Mouse (Mus musculus): ENCODE measurements around the gene Aloxe3. TPM values are rescaled to one million over a fixed set of nuclear protein-coding genes. Genes with fewer than 3 reads are reported as not detected.

Aloxe3 gene
- polyA plus RNA-seq, 1 experiment = 0.14 TPM

DNA sequence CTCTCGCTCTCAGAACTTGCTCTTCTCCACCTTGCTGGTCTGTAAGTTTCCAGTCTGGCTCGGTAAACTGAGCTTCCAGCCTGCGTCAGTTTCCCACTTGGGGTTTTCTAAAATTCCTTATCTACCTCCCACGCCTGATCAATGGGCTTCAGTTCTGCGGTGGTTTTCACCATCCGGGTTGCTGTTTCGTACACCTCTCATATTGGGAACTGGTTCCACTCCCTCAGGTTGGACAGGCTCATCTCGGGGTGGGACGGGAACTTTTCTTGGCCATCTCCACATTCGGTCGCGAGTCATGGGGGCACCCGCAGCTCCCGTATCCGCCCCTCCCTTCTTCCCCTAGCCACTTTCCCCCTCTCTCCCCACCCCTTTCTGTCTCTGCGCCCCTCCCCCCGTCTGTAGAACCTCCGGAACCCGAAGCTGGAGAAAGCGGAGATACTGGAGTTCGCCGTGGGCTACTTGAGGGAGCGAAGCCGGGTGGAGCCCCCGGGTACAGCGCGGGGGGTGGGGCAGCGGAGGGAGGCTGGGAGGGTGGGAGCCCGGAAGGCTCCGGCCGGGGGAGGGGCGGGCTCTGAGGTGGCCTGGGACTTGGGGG lies 3.9 kb upstream of the Aloxe3 start:
- Histone ChIP-seq H3K4me3 (ENCODE audit: insufficient read depth, poor library complexity, severe bottlenecking) (peak overlapping the region; percentile 48), H3ac (ENCODE audit: control insufficient read depth, insufficient read length, low read depth) (peak overlapping the region; percentile 83), H3K27me3 (ENCODE audit: control insufficient read depth, insufficient read depth, insufficient read length) (no peaks in the 10 kb centered on the region), H3K79me3 (ENCODE audit: low read depth) (no peaks in the 10 kb centered on the region), H3K79me2 (ENCODE audit: control insufficient read depth, insufficient read depth) (no peaks in the 10 kb centered on the region), H3K36me3 (ENCODE audit: control insufficient read depth, insufficient read depth) (no peaks in the 10 kb centered on the region)
- TF ChIP-seq MYOG (IDR thresholded peaks at IDR 0.05; ENCODE audit: control insufficient read depth, extremely low read depth, insufficient read length) (no peak), CEBPB (IDR thresholded peaks at IDR 0.05; ENCODE audit: low read depth) (no peak), CTCF (IDR thresholded peaks at IDR 0.05; ENCODE audit: control insufficient read depth, insufficient read depth, insufficient read length) (no peak), FOSL1 (IDR thresholded peaks at IDR 0.05; ENCODE audit: insufficient read depth, low read length, poor library complexity, severe bottlenecking) (no peak), MAX (IDR thresholded peaks at IDR 0.05) (no peak)

DNA sequence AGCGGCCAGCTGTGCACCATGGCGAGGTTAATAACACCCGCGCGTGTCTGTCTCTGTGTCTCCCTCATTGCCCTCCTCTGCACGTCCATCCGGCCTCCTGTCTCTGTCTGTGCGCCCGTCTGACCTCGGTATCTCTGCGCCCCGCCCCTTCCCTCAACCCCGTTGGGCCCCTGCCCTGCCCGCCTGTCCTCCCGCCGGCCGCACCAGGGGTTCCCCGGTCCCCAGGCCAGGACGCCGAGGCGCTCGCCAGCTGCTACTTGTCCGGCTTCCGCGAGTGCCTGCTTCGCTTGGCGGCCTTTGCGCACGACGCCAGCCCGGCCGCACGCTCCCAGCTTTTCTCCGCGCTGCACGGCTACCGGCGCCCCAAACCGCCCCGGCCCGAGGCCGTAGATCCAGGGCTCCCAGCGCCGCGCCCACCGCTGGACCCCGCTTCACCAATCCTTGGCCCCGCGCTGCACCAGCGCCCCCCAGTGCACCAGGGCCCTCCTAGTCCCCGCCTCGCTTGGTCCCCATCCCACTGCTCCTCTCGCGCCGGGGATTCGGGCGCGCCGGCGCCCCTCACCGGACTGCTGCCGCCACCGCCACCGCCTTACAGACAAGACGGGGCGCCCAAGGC lies 3.3 kb upstream of the Aloxe3 start, which contains the start of gene 9130213A22Rik:
TSS of gene 9130213A22Rik (minus strand) at position 254 of the 616 bp plus-strand sequence.
- Histone ChIP-seq H3K4me3 (ENCODE audit: insufficient read depth, poor library complexity, severe bottlenecking) (peak within 1 kb of the TSS; percentile 48), H3K36me3 (ENCODE audit: control insufficient read depth, insufficient read depth) (no peaks in the 10 kb centered on the region), H3K79me3 (ENCODE audit: low read depth) (no peaks in the 10 kb centered on the region), H3K27me3 (ENCODE audit: control insufficient read depth, insufficient read depth, insufficient read length) (no peaks in the 10 kb centered on the region), H3K79me2 (ENCODE audit: control insufficient read depth, insufficient read depth) (no peaks in the 10 kb centered on the region), H3ac (ENCODE audit: control insufficient read depth, insufficient read length, low read depth) (peak within 1 kb of the TSS; percentile 83)
- peak; percentile 98 for TF ChIP-seq CTCF (IDR thresholded peaks at IDR 0.05; ENCODE audit: control insufficient read depth, insufficient read depth, insufficient read length)
- no peak for TF ChIP-seq MYOG (IDR thresholded peaks at IDR 0.05; ENCODE audit: control insufficient read depth, extremely low read depth, insufficient read length)

DNA sequence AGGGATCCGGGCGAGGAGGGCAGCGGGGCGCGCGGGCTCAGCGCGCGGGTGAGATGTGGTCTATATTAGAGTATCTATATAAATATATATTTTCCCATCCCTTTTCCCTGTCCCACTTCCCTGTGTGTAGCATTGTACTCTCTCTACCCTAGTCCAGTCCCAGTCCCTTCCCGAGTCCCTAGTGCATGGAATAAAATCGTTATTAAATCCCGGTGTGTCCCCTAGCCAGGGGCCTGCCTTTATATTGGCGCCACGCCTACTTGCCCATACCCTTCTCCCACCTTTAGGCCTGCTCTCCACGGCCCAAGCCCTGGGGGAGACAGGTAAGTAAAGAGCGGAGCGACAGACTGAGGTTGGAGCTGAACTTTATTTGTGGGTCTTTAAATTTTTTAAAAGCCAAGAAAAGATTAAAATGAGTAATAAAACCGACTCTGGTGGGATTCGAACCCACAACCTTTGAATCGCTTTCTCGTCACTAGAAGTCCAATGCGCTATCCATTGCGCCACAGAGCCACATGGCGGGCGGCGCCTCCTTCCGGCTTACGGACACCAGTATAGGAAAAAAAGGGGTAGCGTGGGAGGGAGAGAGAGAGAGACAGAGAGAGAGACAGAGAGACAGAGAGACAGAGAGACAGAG lies 2.5 kb upstream of the Aloxe3 start:
- Histone ChIP-seq H3K4me3 (ENCODE audit: insufficient read depth, poor library complexity, severe bottlenecking) (peak overlapping the region; percentile 57), H3K79me3 (ENCODE audit: low read depth) (no peaks in the 10 kb centered on the region), H3K79me2 (ENCODE audit: control insufficient read depth, insufficient read depth) (no peaks in the 10 kb centered on the region), H3K36me3 (ENCODE audit: control insufficient read depth, insufficient read depth) (no peaks in the 10 kb centered on the region), H3K27me3 (ENCODE audit: control insufficient read depth, insufficient read depth, insufficient read length) (no peaks in the 10 kb centered on the region), H3ac (ENCODE audit: control insufficient read depth, insufficient read length, low read depth) (peak overlapping the region; percentile 83)
- TF ChIP-seq CTCF (IDR thresholded peaks at IDR 0.05; ENCODE audit: control insufficient read depth, insufficient read depth, insufficient read length) (no peak), CEBPB (IDR thresholded peaks at IDR 0.05; ENCODE audit: low read depth) (peak; percentile 40), MYOD1 (IDR thresholded peaks at IDR 0.05; ENCODE audit: control insufficient read depth, insufficient read length, low read depth) (no peak), FOSL1 (IDR thresholded peaks at IDR 0.05; ENCODE audit: insufficient read depth, low read length, poor library complexity, severe bottlenecking) (no peak), USF1 (IDR thresholded peaks at IDR 0.05; ENCODE audit: low read depth) (no peak), MAX (IDR thresholded peaks at IDR 0.05) (no peak), MYOG (IDR thresholded peaks at IDR 0.05; ENCODE audit: control insufficient read depth, extremely low read depth, insufficient read length) (no peak)

DNA sequence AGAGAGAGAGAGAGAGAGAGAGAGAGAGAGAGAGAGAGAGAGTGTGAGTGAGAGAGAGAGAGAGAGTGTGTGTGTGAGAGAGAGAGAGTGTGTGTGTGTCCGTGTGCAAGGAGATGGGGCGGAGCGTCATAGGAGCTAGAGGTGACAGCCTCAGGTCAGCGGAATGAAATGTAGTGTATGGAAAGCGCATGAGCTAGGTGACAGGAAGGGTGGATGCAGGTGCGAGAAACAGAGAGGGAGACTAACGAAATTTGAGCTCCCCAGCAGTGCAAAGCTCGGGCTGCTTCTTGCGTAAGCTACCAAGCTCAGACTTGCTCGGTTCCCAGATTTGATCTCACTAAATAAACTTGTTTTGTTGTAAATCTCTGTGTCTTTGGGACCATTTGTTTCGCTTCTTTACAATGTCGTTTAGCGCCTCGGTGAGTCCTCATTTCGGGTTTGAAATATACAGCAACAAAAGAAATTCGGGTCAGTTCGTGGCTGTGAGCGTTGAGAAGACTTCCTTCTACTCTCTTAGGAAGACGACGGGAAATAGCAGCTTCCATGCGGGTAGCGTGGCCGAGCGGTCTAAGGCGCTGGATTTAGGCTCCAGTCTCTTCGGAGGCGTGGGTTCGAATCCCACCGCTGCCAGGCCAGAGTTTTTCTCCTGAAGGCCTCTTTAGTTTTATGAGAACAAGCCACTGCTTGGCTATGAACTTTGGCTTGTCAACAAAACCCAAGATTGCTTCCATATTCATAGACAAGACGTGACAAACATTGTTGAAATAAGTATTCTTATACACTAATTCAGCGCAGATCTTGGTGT lies 1.8 kb upstream of the Aloxe3 start:
- Histone ChIP-seq H3ac (ENCODE audit: control insufficient read depth, insufficient read length, low read depth) (peak overlapping the region; percentile 68), H3K4me3 (ENCODE audit: insufficient read depth, poor library complexity, severe bottlenecking) (peak overlapping the region; percentile 57), H3K36me3 (ENCODE audit: control insufficient read depth, insufficient read depth) (no peaks in the 10 kb centered on the region), H3K27me3 (ENCODE audit: control insufficient read depth, insufficient read depth, insufficient read length) (no peaks in the 10 kb centered on the region), H3K79me3 (ENCODE audit: low read depth) (no peaks in the 10 kb centered on the region), H3K79me2 (ENCODE audit: control insufficient read depth, insufficient read depth) (no peaks in the 10 kb centered on the region)
- TF ChIP-seq CEBPB (IDR thresholded peaks at IDR 0.05; ENCODE audit: low read depth) (peak; percentile 70), USF1 (IDR thresholded peaks at IDR 0.05; ENCODE audit: low read depth) (no peak), FOSL1 (IDR thresholded peaks at IDR 0.05; ENCODE audit: insufficient read depth, low read length, poor library complexity, severe bottlenecking) (no peak), CTCF (IDR thresholded peaks at IDR 0.05; ENCODE audit: control insufficient read depth, insufficient read depth, insufficient read length) (no peak), MYOD1 (IDR thresholded peaks at IDR 0.05; ENCODE audit: control insufficient read depth, insufficient read length, low read depth) (no peak), MAX (IDR thresholded peaks at IDR 0.05) (peak; percentile 16), MYOG (IDR thresholded peaks at IDR 0.05; ENCODE audit: control insufficient read depth, extremely low read depth, insufficient read length) (no peak)

DNA sequence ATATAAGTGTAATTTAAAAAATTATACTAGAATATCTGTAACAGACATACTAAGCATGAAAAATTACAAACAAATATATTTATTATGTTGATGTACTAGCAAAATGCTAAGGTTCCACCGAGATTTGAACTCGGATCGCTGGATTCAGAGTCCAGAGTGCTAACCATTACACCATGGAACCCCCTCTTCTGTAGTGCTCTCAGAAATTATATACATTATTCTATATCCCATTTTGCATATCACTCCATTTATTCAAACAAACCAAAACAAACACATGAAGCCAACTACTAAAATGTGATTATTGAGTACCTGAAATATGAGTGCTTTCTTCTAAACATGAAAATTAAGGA lies 1.2 kb upstream of the Aloxe3 start:
- Histone ChIP-seq H3K79me3 (ENCODE audit: low read depth) (no peaks in the 10 kb centered on the region), H3K79me2 (ENCODE audit: control insufficient read depth, insufficient read depth) (no peaks in the 10 kb centered on the region), H3K27me3 (ENCODE audit: control insufficient read depth, insufficient read depth, insufficient read length) (no peaks in the 10 kb centered on the region), H3K4me3 (ENCODE audit: insufficient read depth, poor library complexity, severe bottlenecking) (no peak overlapping the region), H3ac (ENCODE audit: control insufficient read depth, insufficient read length, low read depth) (no peak overlapping the region), H3K36me3 (ENCODE audit: control insufficient read depth, insufficient read depth) (no peaks in the 10 kb centered on the region)
- TF ChIP-seq USF1 (IDR thresholded peaks at IDR 0.05; ENCODE audit: low read depth) = no peak
- no peak for TF ChIP-seq MYOG (IDR thresholded peaks at IDR 0.05; ENCODE audit: control insufficient read depth, extremely low read depth, insufficient read length)
- TF ChIP-seq FOSL1 (IDR thresholded peaks at IDR 0.05; ENCODE audit: insufficient read depth, low read length, poor library complexity, severe bottlenecking) = no peak
- TF ChIP-seq CTCF (IDR thresholded peaks at IDR 0.05; ENCODE audit: control insufficient read depth, insufficient read depth, insufficient read length) = no peak
- TF ChIP-seq CEBPB (IDR thresholded peaks at IDR 0.05; ENCODE audit: low read depth) = no peak
- TF ChIP-seq MAX (IDR thresholded peaks at IDR 0.05) = no peak
- no peak for TF ChIP-seq MYOD1 (IDR thresholded peaks at IDR 0.05; ENCODE audit: control insufficient read depth, insufficient read length, low read depth)

All from C2C12 (cell line).